Mouse (Mus musculus): ENCODE measurements around the gene Rexo5.

DNA sequence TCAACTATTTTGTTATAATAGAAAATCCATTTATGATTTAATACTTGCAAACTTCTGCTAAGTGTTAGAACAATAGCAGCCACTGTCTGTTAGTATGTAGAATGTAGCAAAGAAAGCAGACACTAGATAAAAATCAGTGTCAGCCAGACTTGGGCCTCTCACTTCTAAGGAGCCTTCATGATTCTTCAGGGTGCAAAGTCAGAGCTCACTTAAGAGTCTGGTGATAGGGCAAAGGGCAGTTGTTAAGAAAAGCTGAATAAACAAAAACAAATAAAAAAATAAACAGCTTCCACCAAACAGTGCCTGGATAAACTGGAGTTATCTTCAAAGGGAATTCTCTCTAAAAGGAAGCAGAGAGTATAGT is 67.1 kb downstream of the Rexo5 start:
- TF ChIP-seq CTCF (IDR thresholded peaks at IDR 0.05; ENCODE audit: low read depth, low read length): no peak
- TF ChIP-seq GATA1 (IDR thresholded peaks at IDR 0.05; ENCODE audit: borderline replicate concordance, low read length): no peak
